Mouse (Mus musculus) lung, embryonic 14.5 days (tissue): ENCODE measurements at regions not wholly inside any gene's neighbourhood (a gene's known extent, or its start where the extent isn't known, plus 50 kb on each side); places are given as distances from the start of the nearest gene placed in this dataset.

Source experiments
- ATAC-seq: fragments of 200-750 bp; cut with Nextera tagmentation; 2 replicates; pipeline ENCODE4 v1.8.0; 2017; ENCODE audit warnings: mild to moderate bottlenecking, moderate TSS enrichment, moderate library complexity; ENCODE audit not compliant: insufficient read depth
- DNase-seq: peaks from one replicate; pipeline ENCODE4 v3.0.0-alpha.2; 2015
- H3K27ac ChIP-seq: fragments of 300-500 bp; sonication (generic); 2 replicates; pipeline ENCODE4 v1.5.1; 2014; ENCODE audit warnings: low read depth, mild to moderate bottlenecking, moderate library complexity
- H3K27me3 ChIP-seq: fragments of 300-500 bp; sonication (generic); 2 replicates; pipeline ENCODE4 v1.6.1; 2014; ENCODE audit warnings: low read length, control low read depth; ENCODE audit not compliant: insufficient read depth
- H3K36me3 ChIP-seq: fragments of 300-500 bp; sonication (generic); 2 replicates; pipeline ENCODE4 v1.6.1; 2014; ENCODE audit warnings: control low read depth; ENCODE audit not compliant: insufficient read depth
- H3K4me1 ChIP-seq: fragments of 300-500 bp; sonication (generic); 2 replicates; pipeline ENCODE4 v1.6.1; 2014; ENCODE audit warnings: antibody characterized with exemption, control low read depth; ENCODE audit not compliant: insufficient read depth
- H3K4me2 ChIP-seq: fragments of 300-500 bp; sonication (generic); 2 replicates; pipeline ENCODE4 v1.6.1; 2014; ENCODE audit warnings: mild to moderate bottlenecking
- H3K4me3 ChIP-seq: fragments of 300-500 bp; sonication (generic); 2 replicates; pipeline ENCODE4 v1.5.1; 2014; ENCODE audit warnings: low read depth, low read length
- H3K9ac ChIP-seq: fragments of 300-500 bp; sonication (generic); 2 replicates; pipeline ENCODE4 v1.6.1; 2014
- H3K9me3 ChIP-seq: fragments of 300-500 bp; sonication (generic); 2 replicates; pipeline ENCODE4 v1.6.1; 2016; ENCODE audit warnings: low read depth, low read length, control low read depth
- CTCF ChIP-seq: IDR thresholded peaks from 2 replicates; pipeline ENCODE4 v1.5.1; 2016; ENCODE audit warnings: antibody characterized with exemption, low read depth
- WGBS: fragments of 180-500 bp; shearing (Covaris S2); extraction: QIAGEN DNeasy Blood & Tissue Kit; methylation state at CpG from one replicate; pipeline ENCODE4 v1.1.7; 2014; 5-methylcytosine and 5-hydroxymethylcytosine counted together

DNA sequence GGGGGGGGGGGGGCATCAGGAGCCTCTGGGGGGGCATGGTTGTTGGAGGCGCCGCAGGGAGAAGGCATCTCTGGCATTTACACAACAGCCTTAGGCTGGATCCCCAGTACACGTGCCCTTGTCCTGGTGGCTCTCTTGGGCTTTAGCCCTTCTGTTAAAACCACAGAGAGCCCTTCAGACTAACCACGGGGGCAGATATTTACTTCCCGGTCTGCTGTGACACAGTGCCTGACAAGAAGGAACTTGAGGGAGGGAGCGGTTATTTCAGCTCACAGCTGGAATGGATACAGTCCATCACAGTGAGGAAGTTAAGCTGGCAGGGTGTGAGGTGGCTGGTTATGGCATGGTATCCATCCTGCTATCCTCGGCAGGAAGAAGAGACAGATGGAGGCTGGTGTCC lies 71.0 kb upstream of the Gm11733 start:
- WGBS: 14% methylated on average over 7 of the region's 7 CpGs
- no peaks in the 10 kb centered on the region for H3K36me3 ChIP-seq
- peak; percentile 32 for DNase-seq
- H3K27ac ChIP-seq: no peak overlapping the region
- H3K27me3 ChIP-seq: peaks cover 60% of the 10 kb centered on the region
- ATAC-seq: no peak
- peaks cover 4% of the 10 kb centered on the region; the same call in 1 of the 2 replicates for H3K4me1 ChIP-seq
- H3K4me3 ChIP-seq: no peak overlapping the region
- no peak for TF ChIP-seq CTCF
- no peak overlapping the region for H3K9ac ChIP-seq
- no peak overlapping the region for H3K4me2 ChIP-seq
- H3K9me3 ChIP-seq: no peaks in the 10 kb centered on the region

GRCm38 (mm10) chr11:117413942-117414705 lies 70.0 kb upstream of the Gm11733 start:
- Histone ChIP-seq H3K36me3 (no peaks in the 10 kb centered on the region), H3K4me2 (peak overlapping the region; percentile 64), H3K4me1 (peaks cover 4% of the 10 kb centered on the region; the same call in 1 of the 2 replicates), H3K4me3 (peak overlapping the region; percentile 30; the same call in 1 of the 2 replicates), H3K27ac (no peak overlapping the region), H3K9me3 (no peaks in the 10 kb centered on the region), H3K27me3 (peaks cover 51% of the 10 kb centered on the region), H3K9ac (no peak overlapping the region)
- ATAC-seq: no peak
- no peak for DNase-seq
- TF ChIP-seq CTCF: no peak
- WGBS: 15% methylated on average over 11 of the region's 11 CpGs

DNA sequence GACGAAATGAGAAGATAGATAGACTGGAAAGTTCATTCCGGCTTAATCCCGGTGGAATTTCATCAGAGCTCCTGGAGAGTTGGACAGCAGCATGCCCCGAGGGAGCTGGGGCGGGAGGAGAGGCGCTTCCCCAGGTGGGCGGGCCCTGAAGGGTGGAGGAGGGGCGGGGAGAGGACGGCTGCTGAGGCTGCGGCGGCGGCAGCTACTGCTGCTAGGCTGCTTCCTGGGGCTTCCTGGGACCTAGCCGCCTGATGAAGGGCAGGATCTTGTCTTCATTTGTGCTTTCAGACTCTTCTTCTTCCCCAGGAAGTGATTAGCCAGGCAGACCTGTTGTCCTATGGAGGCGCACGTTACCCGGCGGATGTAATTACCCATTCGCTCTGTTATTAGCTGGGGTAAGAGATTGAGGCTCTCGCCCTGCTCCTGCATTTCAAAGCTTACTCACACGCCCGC lies 69.3 kb upstream of the Gm11733 start:
- Histone ChIP-seq H3K27ac (no peak overlapping the region), H3K9me3 (no peaks in the 10 kb centered on the region), H3K4me1 (peaks cover 4% of the 10 kb centered on the region; the same call in 1 of the 2 replicates), H3K4me2 (peak overlapping the region; percentile 64), H3K27me3 (peaks cover 46% of the 10 kb centered on the region), H3K9ac (peak overlapping the region; percentile 32), H3K4me3 (peak overlapping the region; percentile 30), H3K36me3 (no peaks in the 10 kb centered on the region)
- ATAC-seq: no peak
- under 1% methylated on average over 21 of the region's 21 CpGs for WGBS
- peak; percentile 70 for DNase-seq
- no peak for TF ChIP-seq CTCF

GRCm38 (mm10) chr11:117415466-117415865 lies 68.7 kb upstream of the Gm11733 start:
- Histone ChIP-seq H3K9me3 (no peaks in the 10 kb centered on the region), H3K27ac (no peak overlapping the region), H3K4me1 (peaks cover 4% of the 10 kb centered on the region; the same call in 1 of the 2 replicates), H3K4me2 (peak overlapping the region; percentile 64; the same call in 1 of the 2 replicates), H3K27me3 (peaks cover 46% of the 10 kb centered on the region), H3K4me3 (no peak overlapping the region), H3K36me3 (no peaks in the 10 kb centered on the region), H3K9ac (no peak overlapping the region)
- no peak for DNase-seq
- no peak for TF ChIP-seq CTCF
- WGBS: 2% methylated on average over 14 of the region's 14 CpGs
- no peak for ATAC-seq

DNA sequence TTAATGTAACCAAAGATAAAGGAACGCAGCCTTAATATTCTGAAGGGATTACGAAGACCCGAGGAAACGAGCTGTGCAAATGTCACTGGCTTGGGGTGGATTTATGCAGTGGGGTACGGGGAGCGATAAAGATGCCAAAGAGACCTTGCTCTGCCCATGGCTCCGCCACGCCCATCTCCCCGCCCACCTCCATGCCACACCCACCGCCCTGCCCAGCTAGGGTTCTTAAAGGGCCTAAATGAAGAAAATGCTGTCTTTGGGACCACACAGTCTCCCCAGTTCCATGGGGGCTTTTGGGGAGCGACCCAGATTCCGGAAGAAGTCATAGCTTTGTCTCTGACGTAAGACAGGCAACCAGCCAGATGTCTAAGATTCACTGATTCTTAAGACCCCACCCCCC lies 68.2 kb upstream of the Gm11733 start:
- H3K27ac ChIP-seq: no peak overlapping the region
- 7% methylated on average over 13 of the region's 13 CpGs for WGBS
- peak; percentile 43 for DNase-seq
- peaks cover 4% of the 10 kb centered on the region; the same call in 1 of the 2 replicates for H3K4me1 ChIP-seq
- H3K36me3 ChIP-seq: no peaks in the 10 kb centered on the region
- no peak overlapping the region for H3K9ac ChIP-seq
- TF ChIP-seq CTCF: no peak
- ATAC-seq: no peak
- H3K4me3 ChIP-seq: no peak overlapping the region
- H3K9me3 ChIP-seq: no peaks in the 10 kb centered on the region
- no peak overlapping the region for H3K4me2 ChIP-seq
- H3K27me3 ChIP-seq: peaks cover 46% of the 10 kb centered on the region

DNA sequence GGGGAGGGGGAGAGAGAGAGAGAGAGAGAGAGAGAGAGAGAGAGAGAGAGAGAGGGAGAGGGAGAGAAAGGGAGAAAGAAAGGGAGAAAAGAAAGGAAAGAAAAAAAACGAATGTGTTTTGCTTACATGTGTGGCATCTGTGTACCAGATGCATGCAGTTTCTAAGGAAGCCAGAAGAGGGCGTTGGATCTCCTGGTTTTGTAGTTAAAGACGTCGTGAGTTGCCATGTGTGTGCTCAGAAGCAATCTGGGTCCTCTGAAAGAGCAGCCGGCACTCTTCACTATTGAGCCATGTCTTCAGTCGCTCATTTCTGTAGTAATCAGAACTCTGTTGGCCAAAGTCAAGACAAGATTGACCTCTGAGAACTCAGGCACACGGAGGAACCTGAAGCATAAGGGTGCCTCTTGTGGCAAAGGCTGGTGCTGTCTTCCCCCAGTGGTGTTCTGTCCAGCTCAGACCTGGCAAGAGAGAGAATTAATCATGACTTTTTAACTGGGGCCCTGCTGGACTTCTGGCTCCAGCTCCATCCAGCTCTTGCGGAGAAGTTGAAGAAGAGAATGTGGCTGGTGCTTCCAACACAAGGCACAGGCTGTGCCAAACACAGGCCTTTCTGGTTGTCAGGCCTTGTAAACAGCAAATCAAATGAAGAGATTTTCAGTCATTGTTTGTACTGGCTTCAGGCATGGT lies 67.0 kb upstream of the Gm11733 start:
- Histone ChIP-seq H3K4me2 (no peak overlapping the region), H3K4me1 (peaks cover 4% of the 10 kb centered on the region; the same call in 1 of the 2 replicates), H3K27ac (no peak overlapping the region), H3K4me3 (no peak overlapping the region), H3K27me3 (peaks cover 44% of the 10 kb centered on the region), H3K9ac (no peak overlapping the region), H3K36me3 (no peaks in the 10 kb centered on the region), H3K9me3 (no peaks in the 10 kb centered on the region)
- ATAC-seq: no peak
- DNase-seq: no peak
- WGBS: 54% methylated on average over 8 of the region's 8 CpGs
- no peak for TF ChIP-seq CTCF

GRCm38 (mm10) chr11:117417959-117418574 lies 66.1 kb upstream of the Gm11733 start:
- WGBS: 51% methylated on average over 9 of the region's 9 CpGs
- no peak overlapping the region for H3K27ac ChIP-seq
- H3K4me2 ChIP-seq: no peak overlapping the region
- DNase-seq (no peak), ATAC-seq (no peak)
- no peak overlapping the region for H3K4me3 ChIP-seq
- no peaks in the 10 kb centered on the region for H3K9me3 ChIP-seq
- peaks cover 36% of the 10 kb centered on the region for H3K27me3 ChIP-seq
- no peak overlapping the region for H3K9ac ChIP-seq
- H3K4me1 ChIP-seq: peaks cover 4% of the 10 kb centered on the region; the same call in 1 of the 2 replicates
- no peaks in the 10 kb centered on the region for H3K36me3 ChIP-seq
- TF ChIP-seq CTCF: no peak
